Mouse (Mus musculus) thymus, postnatal 4 days (tissue): Measurements from ENCODE around the gene Atp8a1.

ENCODE experiments used
- DNase-seq: peaks from one replicate; pipeline ENCODE4 v3.0.0; 2021

Gene Atp8a1

GRCm38 (mm10) chr5:67669436-67669896 is 177.8 kb downstream of the Atp8a1 start:
- DNase-seq: no peak

GRCm38 (mm10) chr5:67662715-67663114 is 184.5 kb downstream of the Atp8a1 start:
- no peak for DNase-seq

- DNase-seq: no peak
Observed at GRCm38 (mm10) chr5:67659864-67660263, 187.4 kb downstream of the Atp8a1 start.

GRCm38 (mm10) chr5:67656821-67657259 is 190.4 kb downstream of the Atp8a1 start:
- no peak for DNase-seq

- DNase-seq: no peak
Observed at GRCm38 (mm10) chr5:67655696-67656519, 191.3 kb downstream of the Atp8a1 start.

- DNase-seq: no peak
Observed at GRCm38 (mm10) chr5:67654572-67654971, 192.7 kb downstream of the Atp8a1 start.

- no peak for DNase-seq
Observed at GRCm38 (mm10) chr5:67653543-67653942, 193.7 kb downstream of the Atp8a1 start.

- no peak for DNase-seq
Observed at GRCm38 (mm10) chr5:67652468-67652867, 194.8 kb downstream of the Atp8a1 start.

GRCm38 (mm10) chr5:67650021-67650420 is 197.2 kb downstream of the Atp8a1 start:
- no peak for DNase-seq

- no peak for DNase-seq
Observed at GRCm38 (mm10) chr5:67649156-67649555, 198.1 kb downstream of the Atp8a1 start.

- peak; percentile 53 for DNase-seq
Observed at GRCm38 (mm10) chr5:67647568-67647967, 199.7 kb downstream of the Atp8a1 start.

- no peak for DNase-seq
Observed at GRCm38 (mm10) chr5:67646756-67647529, 200.3 kb downstream of the Atp8a1 start.

GRCm38 (mm10) chr5:67643537-67644255 is 203.5 kb downstream of the Atp8a1 start:
- no peak for DNase-seq

GRCm38 (mm10) chr5:67641406-67642120 is 205.7 kb downstream of the Atp8a1 start:
- no peak for DNase-seq

GRCm38 (mm10) chr5:67640596-67641312 is 206.5 kb downstream of the Atp8a1 start:
- no peak for DNase-seq

GRCm38 (mm10) chr5:67634339-67634738 is 212.9 kb downstream of the Atp8a1 start:
- DNase-seq: no peak

- DNase-seq: no peak
Observed at GRCm38 (mm10) chr5:67633831-67634268, 213.4 kb downstream of the Atp8a1 start.

- no peak for DNase-seq
Observed at GRCm38 (mm10) chr5:67633138-67633782, 214.0 kb downstream of the Atp8a1 start.

GRCm38 (mm10) chr5:67631261-67631660 is 216.0 kb downstream of the Atp8a1 start:
- DNase-seq: no peak

GRCm38 (mm10) chr5:67629861-67630260 is 217.4 kb downstream of the Atp8a1 start:
- DNase-seq: no peak

- DNase-seq: no peak
Observed at GRCm38 (mm10) chr5:67629440-67629839, 217.8 kb downstream of the Atp8a1 start.
